Mouse (Mus musculus) brain, embryonic 14.5 days (tissue): ENCODE data around the gene Nap1l4. TPM values are rescaled to one million over a fixed set of nuclear protein-coding genes. Genes with fewer than 3 reads are reported as not detected.

Experiments
- DNase-seq: peaks from one replicate; pipeline ENCODE4 v3.0.0-alpha.2; 2011; ENCODE audit warnings: low read depth
- CTCF ChIP-seq: fragments of 200-500 bp; IDR thresholded peaks from 2 replicates; pipeline ENCODE4 v1.5.1; 2012; ENCODE audit warnings: inconsistent platforms, mild to moderate bottlenecking, moderate library complexity, borderline replicate concordance; ENCODE audit not compliant: insufficient read depth, insufficient read length; ENCODE audit errors: extremely low read depth
- POLR2A ChIP-seq: fragments of 200-500 bp; IDR thresholded peaks from 2 replicates; pipeline ENCODE4 v1.6.1; 2012; ENCODE audit warnings: mild to moderate bottlenecking, inconsistent platforms, borderline replicate concordance; ENCODE audit not compliant: poor library complexity, insufficient read depth, insufficient read length, severe bottlenecking; ENCODE audit errors: extremely low read depth
- polyA plus RNA-seq: library from polyadenylated mRNA; depleted of rRNA; stranded (reverse); fragments of >200 nt; gene quantifications from 2 replicates; pipeline ENCODE4 v1.2.3, GENCODE M21; 2012; rRNA removed

The Nap1l4 gene
- polyA plus RNA-seq, 1 experiment: 243 TPM

- TF ChIP-seq CTCF: no peak
- TF ChIP-seq POLR2A: no peak
- no peak for DNase-seq
Measured at GRCm38 (mm10) chr7:143473347-143474101, 75.4 kb downstream of the Nap1l4 start, which contains the start of gene Slc22a18. Gene Slc22a18, plus strand, starts transcription at chr7:143473736.

GRCm38 (mm10) chr7:143469946-143470345 lies 79.0 kb downstream of the Nap1l4 start:
- TF ChIP-seq POLR2A (no peak), CTCF (peak; percentile 95)
- DNase-seq: peak; percentile 87

- no peak for TF ChIP-seq CTCF
- peak; percentile 82 for DNase-seq
Measured at GRCm38 (mm10) chr7:143467714-143468113, 81.2 kb downstream of the Nap1l4 start.

GRCm38 (mm10) chr7:143466099-143466677 lies 82.7 kb downstream of the Nap1l4 start:
- peak; percentile 79 for DNase-seq
- TF ChIP-seq POLR2A (no peak), CTCF (peak; percentile 89)

DNA sequence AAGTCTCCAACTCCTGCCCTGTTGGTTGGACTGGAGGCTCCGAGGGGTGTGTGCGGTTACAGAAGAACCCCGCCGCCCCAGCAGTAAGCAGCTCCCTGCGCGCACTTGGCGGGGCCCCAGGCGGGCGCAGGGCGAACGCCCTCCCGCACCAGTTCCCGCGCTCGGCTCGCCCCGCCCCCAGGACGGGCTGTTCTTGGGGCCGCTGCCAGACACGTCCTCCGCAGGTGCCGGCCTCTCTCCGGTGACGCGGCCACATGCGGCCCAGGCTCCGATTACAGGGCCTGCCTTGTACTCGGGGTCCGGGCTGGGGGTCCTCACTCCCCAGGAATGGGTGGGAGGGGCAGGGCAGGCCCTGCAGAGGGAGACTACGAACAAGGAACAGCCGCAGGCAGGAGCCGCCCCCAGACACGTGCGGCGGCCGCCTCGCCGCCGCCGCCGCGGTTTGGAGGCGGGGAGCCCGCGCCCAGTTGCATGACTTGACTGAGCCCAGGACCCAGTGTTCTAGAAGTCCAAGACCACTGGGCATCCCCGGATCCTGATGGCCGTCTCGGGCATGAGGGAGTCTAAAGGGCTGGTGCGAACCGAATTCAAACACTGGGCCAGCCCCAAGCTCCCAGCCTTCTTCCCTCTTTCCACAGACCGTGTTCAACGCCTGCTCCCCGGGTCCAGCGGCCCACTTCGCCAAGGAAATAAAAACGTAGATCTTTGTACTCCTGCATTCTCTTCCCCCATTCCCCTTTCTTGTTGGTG lies 83.9 kb downstream of the Nap1l4 start:
- TF ChIP-seq CTCF: no peak
- DNase-seq: peak; percentile 72

- DNase-seq: peak; percentile 84
- TF ChIP-seq CTCF (peak; percentile 90), POLR2A (no peak)
Measured at GRCm38 (mm10) chr7:143463865-143464415, 85.0 kb downstream of the Nap1l4 start.

Other genes starting within 250 kb of the Nap1l4 start
- gene Cdkn1c, start 88.1 kb downstream of the Nap1l4 start, polyA plus RNA-seq: 174 and 264 TPM in 2 replicates
- 0.71 and 1.2 TPM in 2 replicates for gene Slc22a18, start 75.4 kb downstream of the Nap1l4 start, polyA plus RNA-seq
- 0.78 and 0.88 TPM in 2 replicates for gene Phlda2, start 46.0 kb downstream of the Nap1l4 start, polyA plus RNA-seq
- gene Cars, start 51.0 kb upstream of the Nap1l4 start, polyA plus RNA-seq: 36.7 and 41.4 TPM in 2 replicates
- gene Tnfrsf26, start 79.6 kb upstream of the Nap1l4 start, polyA plus RNA-seq: 0.29 and 0.31 TPM in 2 replicates
- gene Tnfrsf22, start 100.6 kb upstream of the Nap1l4 start, polyA plus RNA-seq: 5.5 and 6.1 TPM in 2 replicates
- gene Tnfrsf23, start 136.8 kb upstream of the Nap1l4 start, polyA plus RNA-seq: 1.5 and 2.3 TPM in 2 replicates
- gene Osbpl5, start 207.9 kb upstream of the Nap1l4 start, polyA plus RNA-seq: 52.0 and 59.1 TPM in 2 replicates
- not detected in 2 replicates for gene Mrgprg, start 217.9 kb upstream of the Nap1l4 start, polyA plus RNA-seq
- 6.4 and 10.5 TPM in 2 replicates for gene Mrgpre, start 235.4 kb upstream of the Nap1l4 start, polyA plus RNA-seq